Mouse (Mus musculus) erythroblast, adult 5-6 weeks (primary cell): ENCODE measurements at regions not wholly inside any gene's neighbourhood (a gene's known extent, or its start where the extent isn't known, plus 50 kb on each side); places are given as distances from the start of the nearest gene placed in this dataset.

ENCODE experiments used
- ATAC-seq: replicated peaks from 2 replicates; pipeline ENCODE4 v1.8.0; 2016; ENCODE audit warnings: moderate number of reproducible peaks, mild to moderate bottlenecking, moderate TSS enrichment, inconsistent platforms; ENCODE audit not compliant: poor library complexity, low FRiP score, severe bottlenecking

DNA sequence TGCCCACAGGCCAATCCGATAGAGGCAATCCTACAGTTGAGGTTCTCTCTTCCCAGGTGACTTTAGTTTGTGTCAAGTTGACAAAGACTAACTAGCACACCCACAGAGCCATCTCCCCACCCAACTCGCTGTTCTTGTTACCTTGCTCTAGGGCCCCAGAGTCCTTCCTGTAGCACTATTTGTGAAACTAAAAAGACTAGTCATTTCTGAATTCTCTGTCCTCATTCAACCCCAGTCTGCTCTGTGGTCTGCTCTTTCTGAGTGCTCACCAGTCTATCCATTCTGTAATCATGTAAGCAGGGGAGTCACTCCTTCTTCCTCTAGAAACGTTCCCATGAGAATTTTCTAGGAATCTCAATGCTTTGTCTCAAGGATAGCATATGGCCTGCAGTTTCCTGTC lies 184.2 kb upstream of the Xylt1 start:
- no peak for ATAC-seq

DNA sequence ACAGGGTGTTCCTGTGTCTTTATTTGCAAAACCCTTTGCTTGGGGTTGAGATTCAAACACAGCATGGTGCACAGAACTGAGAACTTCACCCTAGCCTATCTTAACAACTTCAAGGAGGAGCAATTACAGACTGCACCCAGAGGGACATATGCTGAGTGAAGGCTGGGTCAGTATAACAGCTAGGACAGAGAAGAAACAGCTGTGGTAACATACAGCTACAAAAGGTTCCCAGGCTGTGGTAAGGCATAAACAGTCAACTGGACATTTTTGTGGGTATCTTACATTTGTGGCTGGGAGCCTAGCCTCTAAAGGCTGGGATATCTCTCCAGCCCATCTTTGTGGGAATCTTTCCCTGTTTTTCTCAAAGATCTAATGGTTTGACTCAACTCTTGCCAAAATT lies 154.5 kb upstream of the Xylt1 start:
- no peak for ATAC-seq

DNA sequence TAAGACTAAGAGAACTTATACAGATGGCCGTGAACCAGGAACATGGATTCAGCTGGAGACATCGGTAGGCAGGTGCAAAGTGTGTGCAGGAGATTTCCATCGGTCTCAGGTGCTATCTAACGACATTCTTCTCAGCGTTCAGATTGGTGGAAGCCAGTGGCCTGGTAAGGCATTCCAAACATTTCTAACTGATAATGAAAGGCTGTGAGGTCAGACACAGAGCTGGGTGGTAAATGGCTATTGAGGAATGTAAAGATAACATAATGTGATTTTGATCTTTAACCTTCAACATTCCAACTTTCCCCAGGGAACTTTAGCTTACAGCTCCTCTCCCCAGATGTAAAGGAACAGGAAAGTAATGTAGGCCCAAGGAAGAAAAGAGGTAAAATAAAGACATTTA lies 151.2 kb upstream of the Xylt1 start:
- no peak for ATAC-seq

DNA sequence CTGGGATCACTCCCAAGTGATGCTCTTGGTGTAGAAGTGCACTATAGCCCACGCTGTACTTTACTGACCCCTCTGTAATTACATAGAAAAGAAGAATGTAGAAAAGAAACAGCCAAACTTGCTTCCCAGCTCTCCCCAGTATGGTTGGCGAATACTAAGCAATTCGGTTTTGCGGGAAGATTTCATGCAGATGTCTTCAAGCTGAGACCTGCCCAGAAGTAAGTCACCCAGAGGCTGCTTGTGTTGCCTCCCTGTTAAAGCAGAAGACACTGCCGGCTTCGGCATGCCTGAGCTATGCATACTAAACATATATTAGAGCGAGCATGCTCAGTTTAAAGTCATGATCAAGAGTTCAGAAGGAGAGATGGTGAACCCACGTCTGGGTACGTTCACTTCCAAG lies 124.0 kb upstream of the Xylt1 start:
- no peak for ATAC-seq

DNA sequence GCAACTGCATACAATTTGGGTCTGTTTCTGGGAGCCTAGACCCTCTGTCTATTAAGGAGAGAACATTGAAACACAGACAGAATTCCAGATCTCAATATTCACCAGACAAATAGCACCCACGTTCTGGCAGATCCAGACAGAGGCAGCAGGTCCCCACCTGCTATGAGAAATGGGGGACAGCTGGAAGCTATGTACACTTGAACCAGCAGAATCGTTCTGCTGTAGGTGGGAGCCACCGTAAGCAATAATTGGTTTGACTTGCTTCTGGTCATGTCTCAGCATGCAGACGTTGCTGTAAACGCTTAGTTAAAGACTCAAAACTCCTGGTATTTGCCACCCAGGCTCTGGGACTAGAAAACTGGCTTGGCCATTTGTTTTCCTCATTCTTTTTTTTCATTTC lies 122.2 kb upstream of the Xylt1 start:
- no peak for ATAC-seq

DNA sequence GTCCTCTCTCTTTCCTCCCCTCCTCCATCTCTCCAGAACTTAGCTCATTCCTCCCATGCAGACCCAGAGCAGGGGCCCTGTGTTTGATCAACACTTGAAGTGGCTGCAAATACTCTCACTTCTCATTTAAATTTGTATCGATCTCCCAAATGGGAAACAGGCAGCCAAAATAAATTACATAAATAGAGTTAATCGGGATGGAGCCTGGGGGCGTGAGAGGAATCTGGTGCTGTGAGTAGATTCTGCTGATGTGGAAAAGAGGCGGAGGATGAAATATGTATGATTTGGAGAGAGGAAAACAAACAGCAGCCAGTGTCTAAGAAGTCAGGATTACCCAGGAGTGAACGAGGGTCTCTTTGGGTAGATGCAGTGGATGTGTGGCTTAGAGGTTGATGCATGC lies 121.6 kb upstream of the Xylt1 start:
- ATAC-seq, result no peak

DNA sequence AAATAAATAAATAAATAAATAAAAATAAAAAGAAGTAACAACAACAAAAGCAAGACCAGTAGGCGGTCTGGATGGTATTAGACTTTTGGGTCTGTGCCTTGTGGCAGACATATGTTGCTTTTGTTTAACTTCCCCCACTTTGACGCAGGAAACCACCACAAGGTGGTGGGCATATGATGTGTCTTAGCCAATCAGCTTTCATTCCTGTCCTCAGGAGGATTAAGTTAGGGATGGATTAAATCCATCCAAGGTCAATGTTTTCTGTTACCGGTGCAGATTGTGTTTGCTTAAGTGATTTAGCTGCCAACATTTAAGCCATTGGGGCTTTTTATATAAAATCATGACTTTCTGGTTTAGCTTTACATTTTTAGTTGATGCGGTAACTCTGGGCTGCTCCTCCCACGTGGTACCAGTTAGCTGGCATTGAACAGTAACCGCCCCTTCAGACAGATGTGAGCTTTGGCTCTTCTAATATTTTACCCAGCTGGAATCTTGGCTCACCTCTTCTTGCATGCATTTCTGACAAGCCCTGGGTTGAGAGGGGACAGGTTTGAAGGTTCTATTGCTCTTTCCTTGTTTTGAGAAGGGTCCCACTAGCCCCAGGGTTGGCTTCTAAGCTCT lies 121.0 kb upstream of the Xylt1 start:
- no peak for ATAC-seq

DNA sequence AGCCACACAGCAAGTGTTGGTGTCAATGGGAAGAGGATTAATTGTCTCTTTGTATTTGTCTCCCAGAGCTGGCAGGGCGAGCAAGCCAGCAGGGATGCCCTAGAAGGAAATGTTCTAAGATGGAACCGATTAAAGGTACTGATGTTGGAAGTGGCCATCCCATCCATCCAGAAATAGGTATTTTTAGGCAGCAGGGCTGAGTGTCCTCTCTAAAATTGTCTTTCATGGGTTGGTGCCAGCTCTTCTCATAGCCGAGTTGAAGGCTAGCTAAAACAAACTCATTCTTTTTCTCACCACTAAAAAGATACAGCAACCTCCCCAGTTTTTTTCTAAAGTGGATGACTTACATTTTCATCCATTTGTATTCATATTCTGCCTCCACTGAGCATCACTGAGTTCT lies 120.2 kb upstream of the Xylt1 start:
- ATAC-seq, result no peak

DNA sequence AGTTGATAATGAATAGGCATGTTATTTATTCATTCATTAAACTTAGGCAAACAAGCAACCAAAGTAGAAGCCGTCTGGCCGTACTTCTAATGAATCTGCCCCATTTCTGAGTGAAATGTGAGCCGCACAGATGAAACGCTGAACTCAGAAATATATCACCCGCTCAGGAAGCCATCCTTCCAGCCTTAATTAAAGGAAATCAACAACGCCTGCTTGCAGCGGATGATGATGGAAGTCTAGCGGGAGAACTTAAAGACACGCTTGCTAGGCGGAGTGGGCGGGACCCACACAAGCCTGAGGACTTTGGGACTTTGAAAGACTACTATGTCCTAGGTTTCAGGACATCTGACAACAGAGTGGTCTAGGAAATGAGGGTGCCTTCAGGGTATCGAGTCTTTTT lies 117.7 kb upstream of the Xylt1 start:
- ATAC-seq, result no peak

DNA sequence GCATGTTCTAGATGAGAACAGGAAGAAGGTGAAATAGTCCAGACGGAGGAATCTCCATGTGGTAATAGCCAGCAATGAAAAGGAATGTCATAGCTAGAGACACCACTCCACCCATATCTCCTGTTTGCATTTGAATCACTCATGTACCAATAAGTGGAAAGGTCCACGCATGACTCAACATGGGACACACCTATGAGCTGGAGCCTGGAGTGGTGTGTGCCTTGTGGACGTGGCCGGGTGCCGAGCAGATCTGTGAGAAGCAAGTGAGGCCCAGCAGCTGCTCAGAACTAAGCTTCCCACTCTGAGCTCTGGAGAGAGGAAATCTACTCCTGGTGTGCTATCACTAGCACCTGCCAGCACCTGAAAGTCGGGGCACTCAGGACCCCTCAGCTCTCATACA lies 116.4 kb upstream of the Xylt1 start:
- ATAC-seq, result no peak

DNA sequence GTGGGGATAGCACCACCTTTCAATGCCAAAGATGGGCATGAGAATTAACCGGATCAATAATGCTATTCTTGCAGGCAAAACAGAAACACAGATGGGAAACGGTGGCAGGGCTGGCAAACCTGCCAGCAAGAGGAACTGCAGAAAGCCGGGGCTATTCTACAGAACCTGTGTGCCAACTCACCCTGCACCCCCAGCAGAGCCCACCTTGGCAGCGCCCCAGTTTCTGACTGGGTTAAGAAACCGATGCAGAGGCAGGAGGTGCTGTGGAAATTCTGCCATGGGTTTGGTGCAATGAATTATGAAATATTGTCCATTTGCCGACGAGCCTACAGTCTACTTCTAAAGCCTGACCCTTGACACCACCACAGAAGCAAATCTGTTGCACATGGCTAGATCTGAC lies 112.7 kb upstream of the Xylt1 start:
- ATAC-seq, result no peak

DNA sequence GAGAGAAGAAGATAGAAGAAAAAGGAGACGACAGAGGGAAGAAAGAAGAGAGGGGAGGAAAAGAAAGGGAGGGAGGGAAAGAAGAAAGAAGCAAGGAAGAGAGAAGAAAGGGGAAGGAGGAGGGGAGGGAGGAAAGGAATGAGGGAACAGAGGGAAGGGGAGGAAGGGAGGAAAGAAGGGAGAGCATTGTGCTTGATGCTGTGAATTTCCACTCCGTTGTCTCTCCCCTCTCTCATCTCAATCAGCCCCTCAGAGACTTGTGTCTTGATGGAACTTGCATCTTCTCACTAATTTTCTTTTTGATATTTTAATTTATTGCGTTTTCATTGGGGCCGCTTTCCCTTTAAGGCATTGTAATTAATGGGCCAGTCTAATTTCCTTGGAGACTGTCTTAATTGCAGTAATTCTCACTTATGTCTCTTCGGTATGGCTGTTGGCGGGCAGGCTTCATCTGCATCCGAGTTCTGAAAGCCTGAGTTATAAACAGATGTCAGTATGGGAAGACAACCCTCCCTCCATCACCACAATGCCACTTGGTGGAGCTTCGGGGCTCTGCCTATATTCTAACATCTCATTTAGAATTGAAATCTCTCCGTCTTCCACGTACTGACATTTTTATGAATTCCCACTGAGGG lies 111.4 kb upstream of the Xylt1 start:
- ATAC-seq, result no peak

DNA sequence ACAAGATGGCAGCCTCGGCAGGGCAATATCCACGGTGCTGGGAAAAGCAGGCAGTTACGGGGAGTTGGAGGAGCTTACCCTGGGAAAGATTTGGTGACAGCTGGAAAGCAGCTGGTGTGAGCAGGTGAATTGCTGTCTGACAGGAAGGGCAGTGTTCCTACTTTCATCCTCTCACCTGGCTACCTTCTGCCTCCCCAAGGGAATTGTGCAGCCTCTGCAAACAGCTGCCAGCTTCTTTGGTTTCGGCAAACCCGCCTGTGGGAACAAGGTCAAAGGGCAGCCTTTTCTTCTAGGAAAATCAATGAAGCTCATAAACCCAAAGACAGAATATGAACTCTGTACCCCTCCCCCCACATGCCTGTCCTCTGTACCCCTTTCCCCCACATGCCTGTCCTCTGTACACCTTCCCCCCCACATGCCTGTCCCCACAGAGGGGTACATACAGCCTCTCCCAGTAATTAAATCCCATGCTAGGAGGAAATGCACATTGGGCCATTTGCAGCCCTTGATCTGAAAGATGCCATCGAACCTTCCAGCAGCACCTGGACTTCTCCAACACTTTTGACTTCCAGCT lies 102.3 kb upstream of the Xylt1 start:
- no peak for ATAC-seq

DNA sequence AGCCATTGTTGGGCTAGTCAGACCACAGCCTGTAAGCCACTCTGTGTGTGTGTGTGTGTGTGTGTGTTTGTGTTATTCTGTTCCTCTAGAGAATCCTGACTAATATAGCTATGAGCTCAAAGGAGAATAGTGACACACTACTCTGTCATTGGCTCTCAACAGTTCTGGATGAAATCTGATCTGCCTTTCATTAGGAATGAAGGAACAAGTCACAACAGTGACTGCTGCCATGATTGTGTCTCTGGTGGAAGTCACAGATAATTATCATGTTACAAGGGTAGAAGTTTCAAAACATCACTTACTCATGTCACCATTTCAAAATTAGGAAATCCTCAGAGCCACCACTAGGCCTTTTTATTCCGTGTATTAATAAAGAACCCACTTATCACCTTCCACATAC lies 98.6 kb upstream of the Xylt1 start:
- no peak for ATAC-seq

DNA sequence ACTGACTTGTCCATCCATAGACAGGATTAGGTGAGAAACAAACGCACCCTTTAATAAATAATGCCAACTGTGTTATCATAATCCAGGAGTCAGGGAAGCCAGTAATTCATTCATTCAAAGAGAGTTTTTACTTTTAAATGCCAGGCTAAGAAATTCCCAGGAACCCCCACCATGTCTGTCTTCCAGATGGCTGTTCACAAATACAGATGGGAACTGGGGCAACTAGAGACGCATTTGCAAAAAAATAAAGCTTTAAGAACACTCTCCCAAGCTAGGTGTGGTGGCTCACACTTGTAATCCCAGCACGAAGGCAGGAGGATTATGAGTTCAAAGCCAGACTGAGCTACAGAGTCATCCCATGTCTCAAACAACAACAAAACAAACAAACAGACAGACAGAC lies 95.6 kb upstream of the Xylt1 start:
- ATAC-seq, result no peak

DNA sequence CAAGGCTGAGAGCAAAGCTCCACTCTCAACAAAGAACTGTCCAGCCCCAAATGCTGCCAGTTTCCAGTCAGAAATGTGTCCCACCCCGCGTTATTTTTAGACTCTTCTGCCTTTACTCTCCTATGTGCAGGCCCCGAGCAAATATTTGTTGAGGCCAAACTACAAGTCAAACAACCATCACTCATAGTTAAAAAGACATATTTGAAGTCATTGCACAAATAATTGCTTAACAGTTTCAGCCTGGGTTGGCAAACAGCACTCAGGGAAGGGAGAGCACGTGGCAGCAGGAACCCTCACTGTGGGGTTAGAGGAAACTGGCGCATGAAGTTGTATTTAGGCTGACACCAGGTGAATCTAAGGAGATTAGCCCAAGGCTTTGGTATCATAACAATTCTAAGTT lies 94.8 kb upstream of the Xylt1 start:
- no peak for ATAC-seq

DNA sequence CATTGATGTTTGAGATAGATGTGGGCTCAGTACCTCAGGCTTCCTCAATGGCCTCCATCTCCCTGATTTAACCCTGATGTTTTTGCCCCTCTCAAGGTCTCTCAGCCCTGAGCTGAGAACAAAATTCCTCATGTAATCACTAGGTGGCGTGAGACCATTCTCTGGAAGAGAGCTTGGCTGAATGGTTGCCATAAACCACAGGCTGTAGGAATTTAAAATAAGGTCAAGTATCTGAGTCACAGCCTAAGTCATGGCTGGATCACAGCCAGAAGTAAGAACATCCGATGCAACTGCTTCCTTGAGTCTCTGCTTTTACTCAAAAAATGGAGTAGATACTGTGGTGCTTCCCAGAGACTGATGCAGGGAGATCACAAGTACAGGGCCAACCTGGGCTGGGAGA lies 77.1 kb upstream of the Xylt1 start:
- ATAC-seq, result no peak

DNA sequence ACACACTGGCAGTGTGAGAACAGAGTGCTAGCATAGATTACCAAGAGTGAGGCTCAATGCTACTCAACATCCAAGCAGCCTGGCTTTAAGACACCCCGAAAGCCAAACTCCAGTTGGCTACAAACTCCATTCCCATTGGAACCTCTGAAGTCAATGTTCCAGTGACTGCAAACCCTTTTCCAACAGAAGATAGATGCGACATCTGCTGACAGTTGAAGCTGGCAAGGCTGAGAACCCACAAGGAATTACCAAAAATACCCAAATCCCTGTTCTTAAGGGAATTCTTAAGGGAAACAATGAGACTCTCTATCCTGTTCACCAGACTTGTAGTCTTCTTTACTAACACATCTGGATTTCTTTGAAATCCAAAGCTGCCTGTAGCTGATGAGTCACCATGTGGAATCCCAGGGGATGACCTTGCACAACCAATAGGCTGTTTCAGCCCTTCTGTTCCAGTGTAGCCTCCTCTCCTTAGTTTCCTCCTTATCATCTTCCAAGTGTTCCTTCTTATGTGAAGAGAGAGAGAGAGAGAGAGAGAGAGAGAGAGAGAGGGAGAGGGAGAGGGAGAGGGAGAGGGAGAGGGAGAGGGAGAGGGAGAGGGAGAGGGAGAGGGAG lies 70.1 kb upstream of the Xylt1 start:
- ATAC-seq, result no peak

DNA sequence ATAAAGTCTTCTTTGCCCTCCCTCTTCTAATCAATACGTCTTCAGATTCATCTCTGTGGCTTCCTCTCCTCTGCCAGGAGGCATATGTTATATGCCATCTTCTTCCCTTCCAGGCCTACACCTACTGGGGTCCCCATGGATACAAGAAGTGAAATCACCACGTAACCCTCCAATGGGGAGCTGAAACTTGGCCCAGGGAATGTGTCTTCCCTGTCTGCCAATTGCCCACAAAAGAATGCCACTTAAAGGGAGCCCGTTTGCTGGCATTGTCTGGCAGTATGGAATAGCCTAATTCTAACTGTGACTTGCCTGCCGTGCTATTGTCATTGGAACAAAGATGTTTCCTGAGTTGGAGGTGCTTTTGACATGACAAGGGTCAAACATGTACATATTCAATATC lies 69.5 kb upstream of the Xylt1 start:
- ATAC-seq, result no peak

DNA sequence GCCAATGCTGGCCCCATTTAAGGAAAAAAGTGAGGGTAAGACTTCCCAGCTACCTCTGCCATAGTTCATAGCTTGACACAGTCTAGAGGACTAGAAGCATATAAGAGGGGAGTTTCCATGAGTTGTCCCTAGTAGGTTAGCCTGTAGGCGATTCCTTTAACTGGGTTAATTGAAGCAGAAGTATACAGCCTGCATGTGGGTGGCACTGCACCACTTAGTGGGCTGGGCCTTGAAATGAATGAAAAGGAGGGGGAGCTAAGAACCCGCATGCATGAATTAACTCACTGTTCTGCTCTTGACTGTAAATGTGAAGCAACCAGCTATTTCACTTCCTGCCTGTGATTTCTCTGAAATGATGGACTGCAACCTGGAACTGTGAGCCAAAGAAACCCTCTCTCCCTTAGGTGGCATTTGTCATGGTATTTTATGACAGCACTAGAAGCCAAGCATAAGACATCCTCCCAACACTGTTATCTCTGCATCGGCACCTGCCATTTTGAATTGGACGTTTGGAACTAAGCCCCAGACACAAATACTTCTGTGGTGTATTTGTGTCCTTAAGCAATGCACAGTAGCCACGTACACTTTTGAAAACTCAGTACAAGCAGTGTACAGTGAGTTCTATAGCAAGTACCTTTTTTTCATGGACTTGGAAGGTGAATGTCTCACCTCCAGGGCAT lies 64.5 kb upstream of the Xylt1 start:
- no peak for ATAC-seq

DNA sequence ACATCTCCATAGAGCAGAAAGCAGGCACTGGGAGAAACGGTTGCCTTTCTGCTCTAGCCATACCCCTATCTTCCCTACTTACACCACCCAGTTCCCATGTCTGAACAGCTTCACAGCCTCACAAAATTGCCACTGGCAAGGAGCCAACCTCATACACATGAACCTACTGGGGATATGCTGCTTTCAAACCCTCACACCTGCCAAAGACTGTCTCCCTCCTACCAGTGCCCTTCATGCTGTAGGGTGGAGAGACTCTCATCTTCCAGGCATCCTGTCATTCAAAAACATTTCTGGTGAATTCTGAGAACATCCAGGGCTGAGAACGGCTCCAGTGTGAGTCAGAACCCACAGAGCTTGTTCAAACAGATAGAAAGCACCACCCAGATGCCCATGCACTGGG lies 63.4 kb upstream of the Xylt1 start:
- ATAC-seq, result no peak
